Mouse (Mus musculus) adrenal gland, postnatal 14 days (tissue): ENCODE data around the gene Plekhg4. TPM values are rescaled to one million over a fixed set of nuclear protein-coding genes. Genes with fewer than 3 reads are reported as not detected.

Source experiments
- DNase-seq: peaks from one replicate; pipeline ENCODE4 v3.0.0; 2021; ENCODE audit warnings: mixed read lengths
- total RNA-seq: library from RNA; stranded (reverse); gene quantifications from 2 replicates; pipeline ENCODE4 v1.2.3, GENCODE M21; 2021

Gene Plekhg4
- total RNA-seq, 1 experiment from 2014 or later, result 0.26 TPM

GRCm38 (mm10) chr8:105404496-105404895, 31.4 kb downstream of the Plekhg4 start:
- no peak for DNase-seq

- no peak for DNase-seq
These were observed 33.3 kb downstream of the Plekhg4 start for GRCm38 (mm10) chr8:105406416-105406815.

GRCm38 (mm10) chr8:105408331-105408730, 35.3 kb downstream of the Plekhg4 start:
- DNase-seq, result peak; percentile 46

GRCm38 (mm10) chr8:105409947-105410346, 36.9 kb downstream of the Plekhg4 start:
- no peak for DNase-seq

GRCm38 (mm10) chr8:105413391-105413790, 40.3 kb downstream of the Plekhg4 start, which contains the start of the genes Kctd19 and Lrrc36:
TSS of gene Kctd19 (minus strand) at chr8:105413502.
TSS of gene Lrrc36 (plus strand) at chr8:105413571.
- DNase-seq, result peak; percentile 85

GRCm38 (mm10) chr8:105418992-105419391, 45.9 kb downstream of the Plekhg4 start:
- DNase-seq, result no peak

- no peak for DNase-seq
These were observed 46.7 kb downstream of the Plekhg4 start for GRCm38 (mm10) chr8:105419800-105420199.

GRCm38 (mm10) chr8:105422006-105422405, 48.9 kb downstream of the Plekhg4 start:
- no peak for DNase-seq

- no peak for DNase-seq
These were observed 53.8 kb downstream of the Plekhg4 start for GRCm38 (mm10) chr8:105426878-105427277.

- no peak for DNase-seq
These were observed 58.9 kb downstream of the Plekhg4 start for GRCm38 (mm10) chr8:105431743-105432515.

Other genes with a start within 250 kb of the Plekhg4 start
- not detected in 2 replicates for gene Ces4a, start 241.5 kb upstream of the Plekhg4 start, total RNA-seq
- 58.4 and 60.1 TPM in 2 replicates for gene Cbfb, start 202.6 kb upstream of the Plekhg4 start, total RNA-seq
- gene D230025D16Rik, start 148.1 kb upstream of the Plekhg4 start, total RNA-seq, result 34.9 and 38.7 TPM in 2 replicates
- 3.6 and 5.0 TPM in 2 replicates for gene B3gnt9, start 118.1 kb upstream of the Plekhg4 start, total RNA-seq
- gene Tradd, start 108.7 kb upstream of the Plekhg4 start, total RNA-seq, result 12.7 and 15.9 TPM in 2 replicates
- gene Fbxl8, start 108.6 kb upstream of the Plekhg4 start, total RNA-seq, result 3.3 and 5.0 TPM in 2 replicates
- gene Hsf4, start 103.5 kb upstream of the Plekhg4 start, total RNA-seq, result 0.41 and 0.70 TPM in 2 replicates
- 11.5 and 13.4 TPM in 2 replicates for gene Nol3, start 97.1 kb upstream of the Plekhg4 start, total RNA-seq
- 2.6 and 4.6 TPM in 2 replicates for gene 4931428F04Rik, start 83.4 kb upstream of the Plekhg4 start, total RNA-seq
- 16.0 and 20.2 TPM in 2 replicates for gene Exoc3l, start 77.2 kb upstream of the Plekhg4 start, total RNA-seq
- gene E2f4, start 75.6 kb upstream of the Plekhg4 start, total RNA-seq, result 44.5 and 44.9 TPM in 2 replicates
- 3.9 and 5.0 TPM in 2 replicates for gene Elmo3, start 67.7 kb upstream of the Plekhg4 start, total RNA-seq
- gene Lrrc29, start 47.0 kb upstream of the Plekhg4 start, total RNA-seq, result 4.7 and 6.6 TPM in 2 replicates
- 47.7 and 48.6 TPM in 2 replicates for gene Tmem208, start 46.9 kb upstream of the Plekhg4 start, total RNA-seq
- 11.9 and 15.7 TPM in 2 replicates for gene Fhod1, start 25.3 kb upstream of the Plekhg4 start, total RNA-seq
- 1.9 TPM in 2 replicates for gene Slc9a5, start 24.4 kb upstream of the Plekhg4 start, total RNA-seq
- gene Kctd19, start 40.2 kb downstream of the Plekhg4 start, total RNA-seq, result 0.26 TPM in 2 replicates
- 4.0 and 6.0 TPM in 2 replicates for gene Lrrc36, start 40.3 kb downstream of the Plekhg4 start, total RNA-seq
- 42.6 and 57.0 TPM in 2 replicates for gene Tppp3, start 98.3 kb downstream of the Plekhg4 start, total RNA-seq
- 16.0 and 18.1 TPM in 2 replicates for gene Zdhhc1, start 123.6 kb downstream of the Plekhg4 start, total RNA-seq
- 1.1 and 1.2 TPM in 2 replicates for gene Hsd11b2, start 145.5 kb downstream of the Plekhg4 start, total RNA-seq
- gene Atp6v0d1, start 192.8 kb downstream of the Plekhg4 start, total RNA-seq, result 90.6 and 97.4 TPM in 2 replicates
- 33.9 and 39.8 TPM in 2 replicates for gene Ripor1, start 232.0 kb downstream of the Plekhg4 start, total RNA-seq